10 mouse cellular contexts compared by ENCODE assay signal in genomic region chr1:172551009-172551408, GRCm38 (mm10). TPM values are rescaled to one million over a fixed set of nuclear protein-coding genes. Genes with fewer than 3 reads are reported as not detected.
DNase-seq lines count a peak whose midpoint lies in the region; ATAC-seq and TF ChIP-seq lines count a peak whose summit lies in the region.
"Had no signal": no experiment of that assay in that cellular context is flagged by ENCODE, and none has a peak within 500 bp of the region (broad histone marks: within the 10 kb centered on the region; RNA-seq: fewer than 3 reads in every experiment).

No protein-coding gene starts in this region.

- H3K9ac ChIP-seq in heart, adult 2 months (ENCODE audit: low read depth, low read length) = no peak overlapping the region

- no peak for TF ChIP-seq CTCF in heart, adult 2 months (IDR thresholded peaks at IDR 0.05)

- intact Hi-C loops in heart, adult 2 months (cut with DNase I) = no loop called here
- intact Hi-C loops in heart, postnatal 25 days (cut with DNase I) = no loop called here

- no peaks in the 10 kb centered on the region for H3K79me2 ChIP-seq in heart, adult 2 months (replicated peaks; ENCODE audit: control insufficient read depth, insufficient read depth, low read length)
- H3K79me2 ChIP-seq in macrophage (ENCODE audit: inconsistent target) = no peaks in the 10 kb centered on the region; the same call in 1 of the 2 replicates

- no peak for TF ChIP-seq EP300 in heart, adult 2 months (IDR thresholded peaks at IDR 0.05; ENCODE audit: insufficient read depth, low read depth, low read length)

- H3K4me1 ChIP-seq in heart, adult 2 months (ENCODE audit: control insufficient read depth, insufficient read depth, low read length) = peaks cover 16% of the 10 kb centered on the region

- DNase-seq in heart, adult 2 months = no peak
- DNase-seq in heart, postnatal 25 days (ENCODE audit: low spot score) = no peak
- DNase-seq in MN1 (ENCODE audit: low spot score) = peak; percentile 75
- peak; percentile 21 for DNase-seq in heart, postnatal 4 days
- no peak for DNase-seq in adrenal gland, postnatal 4 days (ENCODE audit: low spot score in 2 of 2)
- DNase-seq in right cerebral cortex, postnatal 4 days = no peak

- H3K4me3 ChIP-seq in heart, adult 2 months = peak overlapping the region; percentile 44; the same call in 1 of the 2 replicates
- H3K4me3 ChIP-seq in macrophage (ENCODE audit: inconsistent target) = peak overlapping the region; percentile 82; the same call in 1 of the 2 replicates
- H3K4me3 ChIP-seq: erythroblast, embryonic 14.5 days had no signal

- WGBS in heart, adult 2 months = 8% methylated on average over 7 of the region's 7 CpGs
- 27% methylated on average over 7 of the region's 7 CpGs for whole genome bisulfite sequencing in macrophage (ENCODE audit: missing documents)

- no peak for ATAC-seq in CD4-positive, CD25-positive, alpha-beta regulatory T cell, adult 4 months

- no peak for TF ChIP-seq POLR2A in heart, adult 2 months (IDR thresholded peaks at IDR 0.05; ENCODE audit: insufficient read depth, low read depth, low read length)

- H3K27me3 ChIP-seq in heart, adult 2 months (ENCODE audit: control insufficient read depth, insufficient read depth, low read length) = no peaks in the 10 kb centered on the region

- H3K27ac ChIP-seq in heart, adult 2 months = peak overlapping the region; percentile 60
- H3K27ac ChIP-seq in macrophage = peak overlapping the region; percentile 60

- no peaks in the 10 kb centered on the region for H3K36me3 ChIP-seq in heart, adult 2 months (ENCODE audit: control insufficient read depth, insufficient read depth, low read length)
- H3K36me3 ChIP-seq in macrophage (ENCODE audit: inconsistent target) = no peaks in the 10 kb centered on the region

RNA-seq across cellular contexts. Expression of gene Vsig8, which starts 4.7 kb away (rescaled TPM):
- total RNA-seq in heart, adult 2 months (2021) = not detected
- not detected in 2 replicates for polyA plus RNA-seq in heart, adult 2 months (2012; rRNA removed)
- not detected for total RNA-seq in heart, postnatal 25 days (2021)
- total RNA-seq in heart, postnatal 4 days (2021) = under 1 TPM in 1 of 2 experiments, not detected in 1; 0.17 TPM
- total RNA-seq in macrophage (2018; cell fraction: chromatin; rRNA removed) = 1 to 10 TPM in 1 of 26 experiments, under 1 TPM in 11, not detected in 14; 0.44 to 1.0 (median 0.60) TPM
- under 1 TPM; 0.16 to 0.41 (median 0.28) TPM for total RNA-seq in macrophage (2018; cell fraction: cytosol; rRNA removed)
- 1 to 10 TPM in 8 of 26 experiments, under 1 TPM in 13, not detected in 5; 0.36 to 2.6 (median 0.94) TPM for total RNA-seq in macrophage (2018; cell fraction: nucleus; rRNA removed)
- 0.23 to 0.37 TPM (median 0.32 TPM) in 3 replicates for polyA plus RNA-seq in macrophage (2018)
- under 1 TPM in 1 of 2 experiments, not detected in 1; 0.17 TPM for total RNA-seq in adrenal gland, postnatal 4 days (2021)
- not detected for polyA plus RNA-seq in CD4-positive, CD25-positive, alpha-beta regulatory T cell, adult 4 months (2017; shearing (Covaris generic))
- total RNA-seq: neutrophil, adult 5-6 weeks had no signal
- polyA plus RNA-seq: erythroblast, embryonic 14.5 days had no signal

RNA-seq across cellular contexts. Expression of gene Cfap45, which starts 30.4 kb away (rescaled TPM):
- under 1 TPM; 0.39 to 0.52 TPM for total RNA-seq in heart, adult 2 months (2021)
- polyA plus RNA-seq in heart, adult 2 months (2012; rRNA removed) = 0.26 and 0.53 TPM in 2 replicates
- under 1 TPM; 0.34 to 0.39 TPM for total RNA-seq in heart, postnatal 25 days (2021)
- 1 to 10 TPM; 3.3 to 3.5 TPM for total RNA-seq in heart, postnatal 4 days (2021)
- total RNA-seq in macrophage (2018; cell fraction: chromatin; rRNA removed) = 1 to 10 TPM in 24 of 26 experiments, under 1 TPM in 2; 0.40 to 9.7 (median 4.8) TPM
- 1 to 10 TPM in 16 of 26 experiments, under 1 TPM in 10; 0.62 to 1.8 (median 1.1) TPM for total RNA-seq in macrophage (2018; cell fraction: cytosol; rRNA removed)
- total RNA-seq in macrophage (2018; cell fraction: nucleus; rRNA removed) = 1 to 10 TPM in 22 of 26 experiments, under 1 TPM in 4; 0.59 to 5.6 (median 2.6) TPM
- polyA plus RNA-seq in macrophage (2018) = 1.6 to 2.7 TPM (median 1.7 TPM) in 3 replicates
- 1 to 10 TPM; 2.0 to 2.1 TPM for total RNA-seq in adrenal gland, postnatal 4 days (2021)
- under 1 TPM in 1 of 2 experiments, not detected in 1; 0.69 TPM for polyA plus RNA-seq in CD4-positive, CD25-positive, alpha-beta regulatory T cell, adult 4 months (2017; shearing (Covaris generic))

RNA-seq across cellular contexts. Expression of gene Slamf8, which starts 39.4 kb away (rescaled TPM):
- total RNA-seq in heart, adult 2 months (2021) = under 1 TPM; 0.30 to 0.34 TPM
- 0.97 and 1.3 TPM in 2 replicates for polyA plus RNA-seq in heart, adult 2 months (2012; rRNA removed)
- total RNA-seq in heart, postnatal 25 days (2021) = under 1 TPM in 1 of 2 experiments, not detected in 1; 0.25 TPM
- not detected for total RNA-seq in heart, postnatal 4 days (2021)
- total RNA-seq in macrophage (2018; cell fraction: chromatin; rRNA removed) = 10 to 100 TPM in 23 of 26 experiments, 1 to 10 TPM in 3; 4.0 to 74.0 (median 41.4) TPM
- 10 to 100 TPM in 25 of 26 experiments, 1 to 10 TPM in 1; 7.7 to 94.3 (median 36.2) TPM for total RNA-seq in macrophage (2018; cell fraction: cytosol; rRNA removed)
- 100 to 1,000 TPM in 4 of 26 experiments, 10 to 100 TPM in 21, 1 to 10 TPM in 1; 5.3 to 115 (median 67.9) TPM for total RNA-seq in macrophage (2018; cell fraction: nucleus; rRNA removed)
- polyA plus RNA-seq in macrophage (2018) = 4.9 to 26.0 TPM (median 20.1 TPM) in 3 replicates
- under 1 TPM; 0.25 to 0.28 TPM for total RNA-seq in adrenal gland, postnatal 4 days (2021)
- polyA plus RNA-seq in CD4-positive, CD25-positive, alpha-beta regulatory T cell, adult 4 months (2017; shearing (Covaris generic)) = 1 to 10 TPM in 1 of 2 experiments, under 1 TPM in 1; 0.19 to 1.7 TPM
- polyA plus RNA-seq: erythroblast, embryonic 14.5 days had no signal

RNA-seq across cellular contexts. Expression of gene Tagln2, which starts 51.2 kb away (rescaled TPM):
- total RNA-seq in heart, adult 2 months (2021) = 10 to 100 TPM; 65.5 to 77.8 TPM
- 131 and 152 TPM in 2 replicates for polyA plus RNA-seq in heart, adult 2 months (2012; rRNA removed)
- 10 to 100 TPM; 75.4 to 87.9 TPM for total RNA-seq in heart, postnatal 25 days (2021)
- 100 to 1,000 TPM; 230 to 244 TPM for total RNA-seq in heart, postnatal 4 days (2021)
- 100 to 1,000 TPM in 13 of 26 experiments, 10 to 100 TPM in 13; 30.9 to 294 (median 104) TPM for total RNA-seq in macrophage (2018; cell fraction: chromatin; rRNA removed)
- 100 to 1,000 TPM; 222 to 636 (median 285) TPM for total RNA-seq in macrophage (2018; cell fraction: cytosol; rRNA removed)
- total RNA-seq in macrophage (2018; cell fraction: nucleus; rRNA removed) = 100 to 1,000 TPM in 23 of 26 experiments, 10 to 100 TPM in 3; 72.7 to 364 (median 181) TPM
- polyA plus RNA-seq in macrophage (2018) = 178 to 475 TPM (median 441 TPM) in 3 replicates
- 100 to 1,000 TPM; 143 to 153 TPM for total RNA-seq in adrenal gland, postnatal 4 days (2021)
- 100 to 1,000 TPM; 226 to 278 TPM for polyA plus RNA-seq in CD4-positive, CD25-positive, alpha-beta regulatory T cell, adult 4 months (2017; shearing (Covaris generic))

RNA-seq across cellular contexts. Expression of gene Fcrl6, which starts 51.3 kb away (rescaled TPM):
- total RNA-seq in heart, adult 2 months (2021) = not detected
- polyA plus RNA-seq in heart, adult 2 months (2012; rRNA removed) = not detected in 2 replicates
- not detected for total RNA-seq in heart, postnatal 25 days (2021)
- not detected for total RNA-seq in heart, postnatal 4 days (2021)
- total RNA-seq in macrophage (2018; cell fraction: chromatin; rRNA removed) = not detected
- total RNA-seq in macrophage (2018; cell fraction: cytosol; rRNA removed) = not detected
- total RNA-seq in macrophage (2018; cell fraction: nucleus; rRNA removed) = not detected
- not detected in 3 replicates for polyA plus RNA-seq in macrophage (2018)
- total RNA-seq in adrenal gland, postnatal 4 days (2021) = not detected
- polyA plus RNA-seq in CD4-positive, CD25-positive, alpha-beta regulatory T cell, adult 4 months (2017; shearing (Covaris generic)) = not detected
- polyA plus RNA-seq: erythroblast, embryonic 14.5 days had no signal

Comparison
In these comparisons a context has a peak if more than half of its experiments do, and no peak if none do; other contexts are left out.
1. DNase-seq: peak in MN1 (single experiment) and heart, postnatal 4 days (single experiment); none in heart, adult 2 months (0 of 2), heart, postnatal 25 days (single experiment), adrenal gland, postnatal 4 days (0 of 2) and right cerebral cortex, postnatal 4 days (single experiment).